Comparison of ENCODE assay signal across 18 mouse cellular contexts in genomic region chr1:191517969-191518368, GRCm38 (mm10). TPM values are rescaled to one million over a fixed set of nuclear protein-coding genes. Genes with fewer than 3 reads are reported as not detected.
DNase-seq lines count a peak whose midpoint lies in the region; ATAC-seq and TF ChIP-seq lines count a peak whose summit lies in the region.
"Had no signal": no experiment of that assay in that cellular context is flagged by ENCODE, and none has a peak within 500 bp of the region (broad histone marks: within the 10 kb centered on the region; RNA-seq: fewer than 3 reads in every experiment).

No protein-coding gene starts in this region.

- H3K4me1 ChIP-seq in lung, adult 2 months (ENCODE audit: control insufficient read depth, insufficient read depth, low read length): no peaks in the 10 kb centered on the region
- H3K4me1 ChIP-seq: midbrain, embryonic 15.5 days had no signal

- H3K4me3 ChIP-seq in lung, adult 2 months (replicated peaks; ENCODE audit: extremely low read depth, low read depth, low read length): no peak overlapping the region
- H3K4me3 ChIP-seq: heart, adult 2 months; midbrain, embryonic 15.5 days had no signal

- 0 out of 2 replicates have a peak, but pooled peaks have one; percentile 5 for TF ChIP-seq CTCF in lung, adult 2 months (IDR thresholded peaks at IDR 0.05; ENCODE audit: insufficient read depth, low read length)

- intact Hi-C loops in gastrocnemius, postnatal 36 days (cut with DNase I): no loop called here

- DNase-seq in lung, adult 2 months: no peak
- no peak for DNase-seq in lung, postnatal 25 days (ENCODE audit: low spot score)
- peak; percentile 49 for DNase-seq in liver
- DNase-seq in thymus, postnatal 14 days: peak; percentile 63
- no peak for DNase-seq in layer of hippocampus, postnatal 36 days
- DNase-seq in gastrocnemius, postnatal 36 days: no peak
- no peak for DNase-seq in layer of hippocampus, adult 18-20 months (ENCODE audit: low spot score in 2 of 2)
- DNase-seq: cerebellum, adult 11-12 months; heart, adult 2 months; heart, postnatal 36 days; kidney, adult 18-20 months; kidney, postnatal 25 days; left cerebral cortex, postnatal 4 days; right cerebral cortex, postnatal 25 days had no signal

- peak; percentile 57 for ATAC-seq in megakaryocyte progenitor cell, adult 5-6 weeks (replicated peaks; ENCODE audit: poor library complexity)
- ATAC-seq: forebrain, embryonic 14.5 days; hindbrain, embryonic 16.5 days; midbrain, embryonic 15.5 days had no signal

- WGBS in lung, adult 2 months: 66% methylated on average over 5 of the region's 5 CpGs

- no peak for TF ChIP-seq POLR2A in lung, adult 2 months (IDR thresholded peaks at IDR 0.05; ENCODE audit: borderline replicate concordance, extremely low read depth, low read depth, low read length)

RNA-seq across cellular contexts. Expression of gene Dtl, which starts 57.4 kb away (rescaled TPM):
- polyA plus RNA-seq in lung, adult 2 months (2012; rRNA removed): 0.28 and 0.46 TPM in 2 replicates
- total RNA-seq in megakaryocyte progenitor cell, adult 5-6 weeks (2015): 90.8 and 98.8 TPM in 2 replicates
- 54.4 and 77.3 TPM in 2 replicates for total RNA-seq in megakaryocyte progenitor cell, adult 5-6 weeks (2017)
- under 1 TPM; 0.73 to 0.80 TPM for total RNA-seq in layer of hippocampus, postnatal 36 days (2021)
- total RNA-seq in gastrocnemius, postnatal 36 days (2021): under 1 TPM; 0.17 to 0.38 TPM
- total RNA-seq in layer of hippocampus, adult 18-20 months (2021): under 1 TPM; 0.41 to 0.92 TPM

RNA-seq across cellular contexts. Expression of gene Ints7, which starts 57.5 kb away (rescaled TPM):
- 15.3 and 17.4 TPM in 2 replicates for polyA plus RNA-seq in lung, adult 2 months (2012; rRNA removed)
- total RNA-seq in megakaryocyte progenitor cell, adult 5-6 weeks (2015): 37.0 and 39.8 TPM in 2 replicates
- 63.1 and 69.2 TPM in 2 replicates for total RNA-seq in megakaryocyte progenitor cell, adult 5-6 weeks (2017)
- 10 to 100 TPM; 23.9 to 25.0 TPM for total RNA-seq in layer of hippocampus, postnatal 36 days (2021)
- total RNA-seq in gastrocnemius, postnatal 36 days (2021): 1 to 10 TPM; 4.9 to 5.7 TPM
- total RNA-seq in layer of hippocampus, adult 18-20 months (2021): 10 to 100 TPM; 20.7 to 23.2 TPM

Comparison
In these comparisons a context has a peak if more than half of its experiments do, and no peak if none do; other contexts are left out.
1. DNase-seq: peak in liver (single experiment) and thymus, postnatal 14 days (single experiment); none in lung, adult 2 months (single experiment), lung, postnatal 25 days (single experiment), layer of hippocampus, postnatal 36 days (0 of 2), gastrocnemius, postnatal 36 days (0 of 2) and layer of hippocampus, adult 18-20 months (0 of 2).
2. RNA of gene Dtl, which starts 57.4 kb away (total RNA-seq): 54.4 to 98.8 TPM in megakaryocyte progenitor cell, adult 5-6 weeks; 0.41 to 0.92 TPM in layer of hippocampus, adult 18-20 months, 0.73 to 0.80 TPM in layer of hippocampus, postnatal 36 days and 0.17 to 0.38 TPM in gastrocnemius, postnatal 36 days; every median in the first group is over 10 times any median in the second.